15 mouse cellular contexts compared by ENCODE assay signal in the genomic region with DNA sequence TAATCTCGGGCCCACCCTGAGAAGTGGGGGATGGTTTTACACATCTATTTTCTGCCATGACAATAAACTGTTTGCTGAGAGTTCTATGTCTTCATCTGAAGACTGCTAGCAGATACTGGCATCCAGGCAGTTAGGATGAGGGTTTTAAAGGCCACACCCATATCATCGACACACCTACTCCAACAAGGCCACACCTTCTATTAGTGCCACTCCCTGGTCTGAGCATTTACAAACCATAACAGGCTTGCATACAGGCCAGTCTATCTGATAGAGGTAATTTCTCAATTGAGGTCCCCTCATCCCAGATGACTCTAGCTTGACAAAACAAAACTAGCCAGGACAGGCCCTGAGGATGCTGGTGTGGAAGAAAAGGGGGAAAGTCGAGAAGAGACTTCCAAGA. TPM values are rescaled to one million over a fixed set of nuclear protein-coding genes. Genes with fewer than 3 reads are reported as not detected.
A peak's percentile ranks its signal among the peaks of the same experiment; 100 is the strongest.
DNase-seq lines count a peak whose midpoint lies in the region; ATAC-seq and TF ChIP-seq lines count a peak whose summit lies in the region.
"Had no signal": no experiment of that assay in that cellular context is flagged by ENCODE, and none has a peak within 500 bp of the region (broad histone marks: within the 10 kb centered on the region; RNA-seq: fewer than 3 reads in every experiment).

No protein-coding gene starts in this region.

- TF ChIP-seq EP300 in heart, adult 2 months (IDR thresholded peaks at IDR 0.05; ENCODE audit: insufficient read depth, low read depth, low read length): no peak

- no peak overlapping the region for H3K4me3 ChIP-seq in heart, adult 2 months
- H3K4me3 ChIP-seq in kidney, embryonic 16.5 days (ENCODE audit: low read length): no peak overlapping the region
- no peak overlapping the region for H3K4me3 ChIP-seq in embryonic facial prominence, embryonic 13.5 days
- H3K4me3 ChIP-seq in myocyte: peak overlapping the region; percentile 1
- H3K4me3 ChIP-seq in forebrain, embryonic 11.5 days (ENCODE audit: low read depth, low read length): no peak overlapping the region
- H3K4me3 ChIP-seq: forebrain, embryonic 12.5 days; midbrain, embryonic 15.5 days; neural tube, embryonic 15.5 days had no signal

- no peak overlapping the region for H3K4me2 ChIP-seq in kidney, embryonic 16.5 days (replicated peaks; ENCODE audit: low read depth, low read length)
- no peak overlapping the region for H3K4me2 ChIP-seq in embryonic facial prominence, embryonic 13.5 days
- H3K4me2 ChIP-seq in myocyte (ENCODE audit: low read depth): peak overlapping the region; percentile 98
- H3K4me2 ChIP-seq in forebrain, embryonic 11.5 days (ENCODE audit: low read depth, low read length, severe bottlenecking): no peak overlapping the region
- H3K4me2 ChIP-seq: forebrain, embryonic 12.5 days; midbrain, embryonic 15.5 days; neural tube, embryonic 15.5 days had no signal

- H3K36me3 ChIP-seq in heart, adult 2 months (ENCODE audit: control insufficient read depth, insufficient read depth, low read length): peaks cover 2% of the 10 kb centered on the region; the same call in 1 of the 2 replicates
- H3K36me3 ChIP-seq in kidney, embryonic 16.5 days (ENCODE audit: insufficient read depth, low read length): no peaks in the 10 kb centered on the region
- no peaks in the 10 kb centered on the region for H3K36me3 ChIP-seq in embryonic facial prominence, embryonic 13.5 days
- H3K36me3 ChIP-seq in myocyte (ENCODE audit: control insufficient read depth, insufficient read depth): no peaks in the 10 kb centered on the region
- no peaks in the 10 kb centered on the region for H3K36me3 ChIP-seq in forebrain, embryonic 11.5 days (ENCODE audit: control insufficient read depth, insufficient read depth, low read length)
- H3K36me3 ChIP-seq: forebrain, embryonic 12.5 days; midbrain, embryonic 15.5 days; neural tube, embryonic 15.5 days had no signal

- H3K9ac ChIP-seq in heart, adult 2 months (ENCODE audit: low read depth, low read length): no peak overlapping the region
- peak overlapping the region; percentile 51; the same call in 1 of the 2 replicates for H3K9ac ChIP-seq in kidney, embryonic 16.5 days (replicated peaks; ENCODE audit: low read length)
- H3K9ac ChIP-seq in embryonic facial prominence, embryonic 13.5 days: peak overlapping the region; percentile 11; the same call in 1 of the 2 replicates
- no peak overlapping the region for H3K9ac ChIP-seq in forebrain, embryonic 11.5 days (ENCODE audit: low read length)
- H3K9ac ChIP-seq: forebrain, embryonic 12.5 days; midbrain, embryonic 15.5 days; neural tube, embryonic 15.5 days had no signal

- TF ChIP-seq POLR2A in heart, adult 2 months (IDR thresholded peaks at IDR 0.05; ENCODE audit: insufficient read depth, low read depth, low read length): no peak
- no peak for TF ChIP-seq POLR2A in myocyte (IDR thresholded peaks at IDR 0.05; ENCODE audit: insufficient read length, low read depth)

- H3ac ChIP-seq in myocyte (ENCODE audit: control insufficient read depth, insufficient read length): no peak overlapping the region

- peak overlapping the region; percentile 99 for H3K27ac ChIP-seq in heart, adult 2 months
- H3K27ac ChIP-seq in kidney, embryonic 16.5 days (ENCODE audit: low read length): peak overlapping the region; percentile 97
- H3K27ac ChIP-seq in embryonic facial prominence, embryonic 13.5 days: peak overlapping the region; percentile 98
- no peak overlapping the region for H3K27ac ChIP-seq in forebrain, embryonic 11.5 days (ENCODE audit: low read depth, low read length)
- H3K27ac ChIP-seq: midbrain, embryonic 15.5 days had no signal

- no peak for ATAC-seq in kidney, embryonic 16.5 days (ENCODE audit: low FRiP score, low TSS enrichment)
- no peak for ATAC-seq in embryonic facial prominence, embryonic 13.5 days (ENCODE audit: insufficient number of reproducible peaks, insufficient read depth, low FRiP score, low TSS enrichment, low read depth)
- no peak for ATAC-seq in forebrain, embryonic 11.5 days (replicated peaks; ENCODE audit: low FRiP score)
- ATAC-seq: midbrain, embryonic 15.5 days had no signal

- no peak for TF ChIP-seq CTCF in heart, adult 2 months (IDR thresholded peaks at IDR 0.05)

- no peaks in the 10 kb centered on the region for H3K27me3 ChIP-seq in heart, adult 2 months (ENCODE audit: control insufficient read depth, insufficient read depth, low read length)
- H3K27me3 ChIP-seq in kidney, embryonic 16.5 days (ENCODE audit: insufficient read depth, low read length): no peaks in the 10 kb centered on the region
- H3K27me3 ChIP-seq in embryonic facial prominence, embryonic 13.5 days: no peaks in the 10 kb centered on the region
- H3K27me3 ChIP-seq in myocyte (ENCODE audit: control insufficient read depth, insufficient read depth, insufficient read length): no peaks in the 10 kb centered on the region
- no peaks in the 10 kb centered on the region for H3K27me3 ChIP-seq in forebrain, embryonic 11.5 days (ENCODE audit: control insufficient read depth, insufficient read depth, low read length)
- H3K27me3 ChIP-seq: forebrain, embryonic 12.5 days; midbrain, embryonic 15.5 days; neural tube, embryonic 15.5 days had no signal

- H3K9me3 ChIP-seq in kidney, embryonic 16.5 days (ENCODE audit: low read length): no peaks in the 10 kb centered on the region
- H3K9me3 ChIP-seq in embryonic facial prominence, embryonic 13.5 days: no peaks in the 10 kb centered on the region
- H3K9me3 ChIP-seq in forebrain, embryonic 11.5 days (ENCODE audit: control insufficient read depth, low read length): no peaks in the 10 kb centered on the region
- H3K9me3 ChIP-seq: forebrain, embryonic 12.5 days; midbrain, embryonic 15.5 days; neural tube, embryonic 15.5 days had no signal

- intact Hi-C loops in heart, adult 2 months (cut with DNase I): loop anchor here (5.0 kb wide), 3 partner anchors 58 to 332 kb away; no protein-coding TSS in a partner anchor

- DNase-seq in heart, adult 2 months: no peak
- DNase-seq in heart, adult 11 months: no peak
- no peak for DNase-seq in kidney, adult 18-20 months
- no peak for DNase-seq in forebrain, embryonic 11.5 days (ENCODE audit: low spot score)
- no peak for DNase-seq in adrenal gland, adult 2 months
- DNase-seq: B cell, adult 2 months; gastrocnemius, postnatal 10 days; kidney, adult 2 months had no signal

- WGBS in heart, adult 2 months: 67% methylated on average over 3 of the region's 3 CpGs
- 65% methylated on average over 3 of the region's 3 CpGs for WGBS in kidney, embryonic 16.5 days
- 79% methylated on average over 3 of the region's 3 CpGs for WGBS in embryonic facial prominence, embryonic 13.5 days
- WGBS in forebrain, embryonic 11.5 days: 86% methylated on average over 3 of the region's 3 CpGs

- no peaks in the 10 kb centered on the region for H3K79me2 ChIP-seq in heart, adult 2 months (replicated peaks; ENCODE audit: control insufficient read depth, insufficient read depth, low read length)
- no peaks in the 10 kb centered on the region for H3K79me2 ChIP-seq in myocyte (ENCODE audit: control insufficient read depth, insufficient read depth)

- peaks cover 21% of the 10 kb centered on the region for H3K4me1 ChIP-seq in heart, adult 2 months (ENCODE audit: control insufficient read depth, insufficient read depth, low read length)
- H3K4me1 ChIP-seq in kidney, embryonic 16.5 days (ENCODE audit: insufficient read depth, low read length): peaks cover 30% of the 10 kb centered on the region
- peaks cover 46% of the 10 kb centered on the region for H3K4me1 ChIP-seq in embryonic facial prominence, embryonic 13.5 days
- 0 out of 2 replicates have a peak, but pooled peaks cover 3% of the 10 kb centered on the region for H3K4me1 ChIP-seq in forebrain, embryonic 11.5 days (replicated peaks; ENCODE audit: control insufficient read depth, insufficient read depth, low read length)

TF ChIP-seq in myocyte, 11 proteins besides CTCF, POLR2A, EP300 and RAD21:
- TF ChIP-seq CEBPB (IDR thresholded peaks at IDR 0.05; ENCODE audit: insufficient read depth, poor library complexity, severe bottlenecking): no peak
- TF ChIP-seq SRF (IDR thresholded peaks at IDR 0.05; ENCODE audit: control insufficient read depth, insufficient read length, low read depth): peak; percentile 54

RNA-seq across cellular contexts. Expression of a gene that starts 8.9 kb away (rescaled TPM):
- total RNA-seq in heart, adult 2 months (2021): under 1 TPM; 0.47 to 0.89 TPM
- polyA plus RNA-seq in heart, adult 2 months (2012; rRNA removed): 3.3 and 8.0 TPM in 2 replicates
- not detected in 2 replicates for polyA plus RNA-seq in kidney, embryonic 16.5 days (2015; fragmentation: Nextera tagmentation; extraction: Ambion mirVana)
- 0.22 and 0.45 TPM in 2 replicates for polyA plus RNA-seq in embryonic facial prominence, embryonic 13.5 days (2015; fragmentation: Nextera tagmentation; extraction: Ambion mirVana)
- polyA plus RNA-seq in myocyte (2012; fragmentation: generic; extraction: Trizol): 4.8 TPM
- polyA plus RNA-seq in forebrain, embryonic 11.5 days (2014; fragmentation: Nextera tagmentation; extraction: Ambion mirVana): not detected in 2 replicates
- 10 to 100 TPM; 11.8 to 28.0 TPM for total RNA-seq in adrenal gland, adult 2 months (2021)
- 17.5 and 21.1 TPM in 2 replicates for polyA plus RNA-seq in adrenal gland, adult 2 months (2012; rRNA removed)
- total RNA-seq: layer of hippocampus, postnatal 25 days had no signal
- polyA plus RNA-seq: forebrain, embryonic 12.5 days; neural tube, embryonic 15.5 days had no signal

RNA-seq across cellular contexts. Expression of a gene that starts 14.8 kb away (rescaled TPM):
- over 10,000 TPM; 17,740 to 20,311 TPM for total RNA-seq in heart, adult 2 months (2021)
- 16,399 and 21,043 TPM in 2 replicates for polyA plus RNA-seq in heart, adult 2 months (2012; rRNA removed)
- polyA plus RNA-seq in kidney, embryonic 16.5 days (2015; fragmentation: Nextera tagmentation; extraction: Ambion mirVana): 0.64 and 0.71 TPM in 2 replicates
- 1.7 and 2.5 TPM in 2 replicates for polyA plus RNA-seq in embryonic facial prominence, embryonic 13.5 days (2015; fragmentation: Nextera tagmentation; extraction: Ambion mirVana)
- polyA plus RNA-seq in myocyte (2012; fragmentation: generic; extraction: Trizol): 1,055 TPM
- polyA plus RNA-seq in forebrain, embryonic 11.5 days (2014; fragmentation: Nextera tagmentation; extraction: Ambion mirVana): not detected in 2 replicates
- total RNA-seq in adrenal gland, adult 2 months (2021): 1 to 10 TPM in 1 of 2 experiments, not detected in 1; 1.8 TPM
- 0.46 TPM in 1 of 2 replicates, not detected in the other for polyA plus RNA-seq in adrenal gland, adult 2 months (2012; rRNA removed)
- polyA plus RNA-seq: forebrain, embryonic 12.5 days had no signal

Comparison
In these comparisons a context has a peak if more than half of its experiments do, and no peak if none do; other contexts are left out.
1. H3K9ac ChIP-seq: peak in kidney, embryonic 16.5 days (single experiment) and embryonic facial prominence, embryonic 13.5 days (single experiment); none in heart, adult 2 months (single experiment) and forebrain, embryonic 11.5 days (single experiment).
2. RNA of a gene that starts 14.8 kb away (polyA plus RNA-seq): 16,399 to 21,043 TPM in heart, adult 2 months and 1,055 TPM in myocyte (single experiment); 1.7 to 2.5 TPM in embryonic facial prominence, embryonic 13.5 days, 0.64 to 0.71 TPM in kidney, embryonic 16.5 days, not detected in forebrain, embryonic 11.5 days and 0.46 TPM in adrenal gland, adult 2 months; every median in the first group is over 100 times any median in the second.